Mouse (Mus musculus): ENCODE measurements around the gene Plekhn1. TPM values are rescaled to one million over a fixed set of nuclear protein-coding genes. Genes with fewer than 3 reads are reported as not detected.

Gene Plekhn1
- polyA plus RNA-seq, 2 experiments: 36.6 to 104 TPM

DNA sequence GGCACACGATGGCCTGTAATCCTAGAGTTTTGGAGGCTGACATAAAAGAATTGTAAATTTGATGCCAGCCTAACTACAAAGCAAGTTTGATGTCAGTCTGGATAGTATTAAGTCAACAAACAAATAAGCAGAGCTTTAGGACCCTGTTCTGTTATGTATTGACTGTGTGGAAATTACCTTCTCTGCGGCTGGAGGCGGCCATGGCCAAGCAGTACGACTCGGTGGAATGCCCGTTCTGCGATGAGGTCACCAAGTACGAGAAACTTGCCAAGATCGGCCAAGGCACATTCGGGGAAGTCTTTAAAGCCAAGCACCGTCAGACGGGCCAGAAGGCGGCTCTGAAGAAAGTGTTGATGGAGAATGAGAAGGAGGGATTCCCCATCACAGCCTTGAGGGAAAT lies 21.5 kb downstream of the Plekhn1 start:
- Histone ChIP-seq H3K36me3 (ENCODE audit: control insufficient read depth, insufficient read depth, low read length) (no peaks in the 10 kb centered on the region), H3K27ac (replicated peaks; ENCODE audit: low read depth, low read length) (no peak overlapping the region), H3K9ac (ENCODE audit: low read depth, low read length, severe bottlenecking) (no peak overlapping the region), H3K9me3 (ENCODE audit: control insufficient read depth, low read length) (no peaks in the 10 kb centered on the region), H3K27me3 (ENCODE audit: control insufficient read depth, insufficient read depth, low read length) (no peaks in the 10 kb centered on the region), H3K4me3 (replicated peaks; ENCODE audit: low read length) (no peak overlapping the region), H3K4me1 (ENCODE audit: control insufficient read depth, insufficient read depth, low read length) (no peaks in the 10 kb centered on the region), H3K4me2 (replicated peaks; ENCODE audit: low read depth, low read length, severe bottlenecking) (no peak overlapping the region)
- DNase-seq (ENCODE audit: low spot score): no peak
- 91% methylated on average over 13 of the region's 13 CpGs for WGBS
- ATAC-seq (ENCODE audit: low FRiP score, low read depth): no peak
- no peak for TF ChIP-seq POLR2A (IDR thresholded peaks at IDR 0.05; ENCODE audit: borderline replicate concordance, extremely low read depth, insufficient read depth, insufficient read length)

DNA sequence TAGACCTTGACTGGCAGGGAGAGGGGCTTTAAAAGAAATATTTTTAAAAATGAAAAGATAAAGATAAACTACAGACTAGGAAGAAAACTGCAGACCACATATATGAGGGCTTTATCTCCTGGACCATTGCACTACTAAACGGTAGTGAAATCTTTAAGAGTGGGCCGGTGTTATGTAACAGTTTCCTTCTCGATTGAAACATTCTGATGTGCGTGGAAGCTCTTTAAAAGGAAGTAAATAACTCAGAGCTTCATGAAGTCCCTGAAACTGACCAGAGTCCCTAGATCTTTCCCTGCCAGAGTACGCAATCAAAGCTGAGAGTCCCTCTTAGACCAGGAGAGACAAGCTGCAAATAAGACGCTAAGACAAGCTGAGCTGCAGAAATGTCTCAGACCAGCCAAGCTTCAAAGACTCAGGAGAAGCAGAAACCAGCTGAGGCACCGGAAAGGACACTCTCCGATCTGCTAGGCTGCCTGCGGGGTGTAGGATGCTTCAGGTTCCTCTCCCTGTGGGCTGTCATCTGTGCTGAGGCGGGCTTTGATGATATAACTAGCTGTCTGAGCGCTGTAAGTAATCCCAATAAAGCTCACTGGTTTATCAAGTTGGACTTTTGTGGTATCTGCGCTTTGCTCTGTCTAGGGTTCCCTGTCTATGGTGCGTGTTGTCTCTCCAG lies 24.6 kb downstream of the Plekhn1 start:
- H3K36me3 ChIP-seq (ENCODE audit: control insufficient read depth, insufficient read depth, low read length): no peaks in the 10 kb centered on the region
- H3K27me3 ChIP-seq (ENCODE audit: control insufficient read depth, insufficient read depth, low read length): no peaks in the 10 kb centered on the region
- no peak for TF ChIP-seq POLR2A (IDR thresholded peaks at IDR 0.05; ENCODE audit: borderline replicate concordance, extremely low read depth, insufficient read depth, insufficient read length)
- no peaks in the 10 kb centered on the region for H3K4me1 ChIP-seq (ENCODE audit: control insufficient read depth, insufficient read depth, low read length)
- DNase-seq (ENCODE audit: low spot score) (no peak), ATAC-seq (ENCODE audit: low FRiP score, low read depth) (no peak)
- H3K9ac ChIP-seq (ENCODE audit: low read depth, low read length, severe bottlenecking): no peak overlapping the region
- H3K4me2 ChIP-seq (replicated peaks; ENCODE audit: low read depth, low read length, severe bottlenecking): no peak overlapping the region
- no peaks in the 10 kb centered on the region for H3K9me3 ChIP-seq (ENCODE audit: control insufficient read depth, low read length)
- no peak overlapping the region for H3K27ac ChIP-seq (replicated peaks; ENCODE audit: low read depth, low read length)
- no peak overlapping the region for H3K4me3 ChIP-seq (replicated peaks; ENCODE audit: low read length)
- 72% methylated on average over 13 of the region's 13 CpGs for WGBS

DNA sequence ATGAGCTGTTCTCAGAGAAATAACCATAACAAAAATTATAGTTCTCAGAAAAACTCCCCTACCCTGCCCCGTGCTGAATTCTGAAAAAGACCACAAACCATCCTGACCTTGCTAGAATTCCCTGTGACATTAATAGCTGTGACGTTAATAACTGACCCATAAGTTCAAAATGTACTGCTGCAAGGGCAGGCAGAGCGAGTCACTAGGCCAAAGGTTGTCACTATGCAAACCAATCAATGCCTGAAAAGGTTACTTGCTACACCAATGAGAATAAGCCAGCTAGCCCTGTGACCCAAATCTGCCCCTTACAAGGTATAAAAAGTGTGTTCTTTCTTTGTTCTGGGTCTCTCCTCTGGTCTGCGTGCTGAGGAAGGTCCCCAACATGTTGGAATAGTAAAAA lies 25.8 kb downstream of the Plekhn1 start:
- Histone ChIP-seq H3K4me1 (ENCODE audit: control insufficient read depth, insufficient read depth, low read length) (no peaks in the 10 kb centered on the region), H3K9me3 (ENCODE audit: control insufficient read depth, low read length) (no peaks in the 10 kb centered on the region), H3K9ac (ENCODE audit: low read depth, low read length, severe bottlenecking) (no peak overlapping the region), H3K4me3 (replicated peaks; ENCODE audit: low read length) (no peak overlapping the region), H3K4me2 (replicated peaks; ENCODE audit: low read depth, low read length, severe bottlenecking) (no peak overlapping the region), H3K27ac (replicated peaks; ENCODE audit: low read depth, low read length) (no peak overlapping the region), H3K36me3 (ENCODE audit: control insufficient read depth, insufficient read depth, low read length) (no peaks in the 10 kb centered on the region), H3K27me3 (ENCODE audit: control insufficient read depth, insufficient read depth, low read length) (peaks cover 10% of the 10 kb centered on the region; the same call in 1 of the 2 replicates)
- ATAC-seq (ENCODE audit: low FRiP score, low read depth) (no peak), DNase-seq (ENCODE audit: low spot score) (no peak)
- 84% methylated on average over 4 of the region's 4 CpGs for WGBS
- TF ChIP-seq POLR2A (IDR thresholded peaks at IDR 0.05; ENCODE audit: borderline replicate concordance, extremely low read depth, insufficient read depth, insufficient read length): no peak

DNA sequence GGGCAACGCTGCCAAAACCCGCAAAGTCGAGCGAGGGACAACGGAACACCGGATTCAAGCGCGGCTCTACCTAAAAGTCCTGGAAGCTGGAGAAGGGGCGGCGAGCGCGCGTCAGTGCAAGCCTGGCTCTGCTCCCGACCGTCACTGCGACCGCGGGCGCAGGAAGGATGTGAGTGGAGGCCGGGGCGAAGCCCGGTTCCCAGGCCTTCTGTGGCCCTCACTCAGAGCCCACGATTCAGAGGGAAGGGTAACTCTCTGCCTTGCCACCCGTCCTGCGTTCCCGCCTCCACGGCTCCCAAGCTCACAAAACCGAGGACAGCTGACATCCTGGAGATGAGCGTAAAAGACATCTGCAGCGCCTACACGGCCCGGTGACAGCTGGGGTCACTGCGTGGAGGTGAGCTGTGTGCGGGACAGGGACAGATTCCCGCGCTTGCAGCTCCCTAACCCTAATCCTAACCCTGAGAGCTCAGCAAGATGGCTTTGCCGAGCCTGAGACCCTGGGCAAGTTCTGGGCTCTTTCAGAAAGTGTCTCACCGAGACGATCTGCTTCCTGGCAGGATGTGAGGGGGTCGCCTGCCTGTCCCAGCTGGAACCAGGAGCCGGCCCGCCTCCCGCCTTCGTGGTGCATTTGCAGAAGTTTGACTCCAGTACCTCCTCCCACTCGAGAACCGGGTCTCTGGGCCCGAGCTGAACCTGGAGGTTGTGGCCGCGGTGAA lies 31.1 kb downstream of the Plekhn1 start:
- Histone ChIP-seq H3K27ac (replicated peaks; ENCODE audit: low read depth, low read length) (no peak overlapping the region), H3K27me3 (ENCODE audit: control insufficient read depth, insufficient read depth, low read length) (peaks cover 22% of the 10 kb centered on the region), H3K9me3 (ENCODE audit: control insufficient read depth, low read length) (no peaks in the 10 kb centered on the region), H3K36me3 (ENCODE audit: control insufficient read depth, insufficient read depth, low read length) (no peaks in the 10 kb centered on the region), H3K4me2 (replicated peaks; ENCODE audit: low read depth, low read length, severe bottlenecking) (peak overlapping the region; percentile 98), H3K4me1 (ENCODE audit: control insufficient read depth, insufficient read depth, low read length) (no peaks in the 10 kb centered on the region; the same call in none of the 2 replicates), H3K4me3 (replicated peaks; ENCODE audit: low read length) (peak overlapping the region; percentile 52), H3K9ac (ENCODE audit: low read depth, low read length, severe bottlenecking) (peak overlapping the region; percentile 55)
- TF ChIP-seq POLR2A (IDR thresholded peaks at IDR 0.05; ENCODE audit: borderline replicate concordance, extremely low read depth, insufficient read depth, insufficient read length): no peak
- no peak for DNase-seq (ENCODE audit: low spot score)
- WGBS: under 1% methylated on average over 49 of the region's 49 CpGs
- ATAC-seq (ENCODE audit: low FRiP score, low read depth): peak; percentile 17; the same call in 1 of the 2 replicates

DNA sequence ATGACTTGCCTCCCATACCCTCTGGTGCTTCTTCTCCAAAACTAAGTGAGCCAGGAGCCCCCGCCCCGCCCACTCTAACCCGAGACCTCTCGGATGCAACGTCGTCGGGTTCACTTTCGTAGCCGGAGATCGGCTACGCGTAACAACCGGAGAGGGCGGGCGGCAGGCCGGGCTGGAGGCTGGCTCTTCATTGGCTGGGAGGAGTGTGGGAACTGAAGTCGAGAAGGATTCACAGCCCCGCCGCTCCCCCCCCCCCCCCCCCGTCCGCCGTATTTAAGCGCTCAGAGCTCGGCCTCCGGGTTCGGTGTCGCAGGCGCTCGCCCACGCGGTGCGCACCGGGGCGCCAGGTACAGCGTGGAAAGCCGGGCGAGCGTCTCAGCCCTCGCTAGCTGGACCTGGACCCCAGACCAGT lies 31.6 kb downstream of the Plekhn1 start, which contains the start of gene AW011738:
TSS of gene AW011738 (plus strand) at position 304 of the 412 bp plus-strand sequence.
- ATAC-seq (ENCODE audit: low FRiP score, low read depth): peak; percentile 81
- no peaks in the 10 kb centered on the region; the same call in none of the 2 replicates for H3K4me1 ChIP-seq (ENCODE audit: control insufficient read depth, insufficient read depth, low read length)
- H3K9me3 ChIP-seq (ENCODE audit: control insufficient read depth, low read length): no peaks in the 10 kb centered on the region
- H3K27me3 ChIP-seq (ENCODE audit: control insufficient read depth, insufficient read depth, low read length): peaks cover 22% of the 10 kb centered on the region
- H3K36me3 ChIP-seq (ENCODE audit: control insufficient read depth, insufficient read depth, low read length): no peaks in the 10 kb centered on the region
- under 1% methylated on average over 32 of the region's 39 CpGs for WGBS
- DNase-seq (ENCODE audit: low spot score): peak; percentile 60
- TF ChIP-seq POLR2A (IDR thresholded peaks at IDR 0.05; ENCODE audit: borderline replicate concordance, extremely low read depth, insufficient read depth, insufficient read length): no peak
- H3K4me2 ChIP-seq (replicated peaks; ENCODE audit: low read depth, low read length, severe bottlenecking): peak within 1 kb of the TSS; percentile 98
- peak within 1 kb of the TSS; percentile 55 for H3K9ac ChIP-seq (ENCODE audit: low read depth, low read length, severe bottlenecking)
- H3K4me3 ChIP-seq (replicated peaks; ENCODE audit: low read length): peak within 1 kb of the TSS; percentile 52
- H3K27ac ChIP-seq (replicated peaks; ENCODE audit: low read depth, low read length): no peak within 1 kb of the TSS

Data from limb, embryonic 14.5 days (tissue).